Mouse (Mus musculus): ENCODE results near the gene Pcnx. TPM values are rescaled to one million over a fixed set of nuclear protein-coding genes. Genes with fewer than 3 reads are reported as not detected.

The Pcnx gene
- polyA plus RNA-seq, 1 experiment: 39.1 TPM

- Histone ChIP-seq H3K27ac (ENCODE audit: insufficient read depth, low read length) (peak overlapping the region; percentile 85), H3K4me3 (ENCODE audit: insufficient read depth, low read length) (no peak overlapping the region)
- no peak for TF ChIP-seq POLR2A (IDR thresholded peaks at IDR 0.05; ENCODE audit: low read depth, low read length)
- TF ChIP-seq CTCF (IDR thresholded peaks at IDR 0.05; ENCODE audit: borderline replicate concordance, insufficient read depth, low read length): no peak
Measured at GRCm38 (mm10) chr12:81852551-81852950, 7.3 kb upstream of the Pcnx start.

GRCm38 (mm10) chr12:81852977-81853376 lies 6.8 kb upstream of the Pcnx start:
- TF ChIP-seq CTCF (IDR thresholded peaks at IDR 0.05; ENCODE audit: borderline replicate concordance, insufficient read depth, low read length) (no peak), POLR2A (IDR thresholded peaks at IDR 0.05; ENCODE audit: low read depth, low read length) (no peak)
- peak overlapping the region; percentile 85 for H3K27ac ChIP-seq (ENCODE audit: insufficient read depth, low read length)
- no peak overlapping the region for H3K4me3 ChIP-seq (ENCODE audit: insufficient read depth, low read length)
- peaks cover 9% of the 10 kb centered on the region for H3K4me1 ChIP-seq (ENCODE audit: control insufficient read depth, insufficient read depth, low read length)

More at GRCm38 (mm10) chr12:81852551-81852950, 7.3 kb upstream of the Pcnx start:
- peaks cover 6% of the 10 kb centered on the region for H3K4me1 ChIP-seq (ENCODE audit: control insufficient read depth, insufficient read depth, low read length)

DNA sequence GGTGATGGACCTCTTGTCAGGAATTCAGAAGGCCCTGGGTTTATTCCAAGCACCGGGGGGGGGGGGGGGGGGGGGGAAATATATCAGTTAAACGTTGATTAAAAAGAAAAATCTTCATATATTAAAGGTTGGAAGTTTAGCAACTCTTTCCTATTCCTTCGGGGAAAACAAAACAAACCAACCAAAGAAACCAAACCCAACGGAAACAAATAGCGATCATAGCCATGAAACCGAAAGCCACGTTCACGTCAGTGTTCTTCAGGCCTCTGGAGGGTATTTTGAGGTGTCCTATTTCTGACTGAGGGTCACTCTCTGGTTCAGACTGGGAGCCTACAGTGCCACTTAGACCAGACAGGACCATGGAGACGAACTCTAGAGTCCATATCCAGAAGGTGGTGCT lies 6.3 kb upstream of the Pcnx start:
- Histone ChIP-seq H3K27ac (ENCODE audit: insufficient read depth, low read length) (no peak overlapping the region), H3K4me3 (ENCODE audit: insufficient read depth, low read length) (no peak overlapping the region), H3K4me1 (ENCODE audit: control insufficient read depth, insufficient read depth, low read length) (peaks cover 9% of the 10 kb centered on the region)
- TF ChIP-seq POLR2A (IDR thresholded peaks at IDR 0.05; ENCODE audit: low read depth, low read length): no peak
- TF ChIP-seq CTCF (IDR thresholded peaks at IDR 0.05; ENCODE audit: borderline replicate concordance, insufficient read depth, low read length): no peak

- no peak overlapping the region for H3K27ac ChIP-seq (ENCODE audit: insufficient read depth, low read length)
- H3K4me3 ChIP-seq (ENCODE audit: insufficient read depth, low read length): no peak overlapping the region
- peaks cover 9% of the 10 kb centered on the region for H3K4me1 ChIP-seq (ENCODE audit: control insufficient read depth, insufficient read depth, low read length)
- no peak for TF ChIP-seq POLR2A (IDR thresholded peaks at IDR 0.05; ENCODE audit: low read depth, low read length)
- TF ChIP-seq CTCF (IDR thresholded peaks at IDR 0.05; ENCODE audit: borderline replicate concordance, insufficient read depth, low read length): no peak
Measured at GRCm38 (mm10) chr12:81855031-81855430, 4.8 kb upstream of the Pcnx start.

- no peak overlapping the region for H3K4me3 ChIP-seq (ENCODE audit: insufficient read depth, low read length)
- peaks cover 9% of the 10 kb centered on the region for H3K4me1 ChIP-seq (ENCODE audit: control insufficient read depth, insufficient read depth, low read length)
- no peak overlapping the region for H3K27ac ChIP-seq (ENCODE audit: insufficient read depth, low read length)
- TF ChIP-seq POLR2A (IDR thresholded peaks at IDR 0.05; ENCODE audit: low read depth, low read length): no peak
- no peak for TF ChIP-seq CTCF (IDR thresholded peaks at IDR 0.05; ENCODE audit: borderline replicate concordance, insufficient read depth, low read length)
Measured at GRCm38 (mm10) chr12:81856696-81857095, 3.1 kb upstream of the Pcnx start.

DNA sequence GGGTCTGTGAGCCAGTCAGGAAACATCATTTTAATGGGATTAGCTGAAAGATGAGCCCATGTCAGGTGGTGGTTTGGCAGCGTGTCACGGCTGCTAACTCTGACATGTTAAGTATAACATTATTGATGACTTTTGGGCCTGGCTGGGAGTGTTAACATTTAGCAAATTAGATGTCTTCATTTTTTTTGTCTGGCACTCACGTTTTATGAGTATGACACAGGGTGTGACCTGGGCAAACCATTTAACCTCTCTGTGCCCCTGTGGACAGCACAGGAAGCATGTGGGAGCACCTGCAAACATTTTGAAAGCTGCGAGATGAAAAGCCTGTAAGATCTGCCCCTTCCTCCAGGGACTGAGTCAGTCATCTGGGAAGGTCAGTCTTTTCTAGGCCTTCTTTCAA lies 2.6 kb upstream of the Pcnx start:
- H3K27ac ChIP-seq (ENCODE audit: insufficient read depth, low read length): peak overlapping the region; percentile 46
- no peak for TF ChIP-seq POLR2A (IDR thresholded peaks at IDR 0.05; ENCODE audit: low read depth, low read length)
- no peak for TF ChIP-seq CTCF (IDR thresholded peaks at IDR 0.05; ENCODE audit: borderline replicate concordance, insufficient read depth, low read length)
- H3K4me1 ChIP-seq (ENCODE audit: control insufficient read depth, insufficient read depth, low read length): peaks cover 14% of the 10 kb centered on the region
- no peak overlapping the region for H3K4me3 ChIP-seq (ENCODE audit: insufficient read depth, low read length)

- no peak for TF ChIP-seq POLR2A (IDR thresholded peaks at IDR 0.05; ENCODE audit: low read depth, low read length)
- TF ChIP-seq CTCF (IDR thresholded peaks at IDR 0.05; ENCODE audit: borderline replicate concordance, insufficient read depth, low read length): no peak
- Histone ChIP-seq H3K4me3 (ENCODE audit: insufficient read depth, low read length) (no peak overlapping the region), H3K4me1 (ENCODE audit: control insufficient read depth, insufficient read depth, low read length) (peaks cover 19% of the 10 kb centered on the region), H3K27ac (ENCODE audit: insufficient read depth, low read length) (peak overlapping the region; percentile 46)
Measured at GRCm38 (mm10) chr12:81857978-81858569, 1.7 kb upstream of the Pcnx start.

DNA sequence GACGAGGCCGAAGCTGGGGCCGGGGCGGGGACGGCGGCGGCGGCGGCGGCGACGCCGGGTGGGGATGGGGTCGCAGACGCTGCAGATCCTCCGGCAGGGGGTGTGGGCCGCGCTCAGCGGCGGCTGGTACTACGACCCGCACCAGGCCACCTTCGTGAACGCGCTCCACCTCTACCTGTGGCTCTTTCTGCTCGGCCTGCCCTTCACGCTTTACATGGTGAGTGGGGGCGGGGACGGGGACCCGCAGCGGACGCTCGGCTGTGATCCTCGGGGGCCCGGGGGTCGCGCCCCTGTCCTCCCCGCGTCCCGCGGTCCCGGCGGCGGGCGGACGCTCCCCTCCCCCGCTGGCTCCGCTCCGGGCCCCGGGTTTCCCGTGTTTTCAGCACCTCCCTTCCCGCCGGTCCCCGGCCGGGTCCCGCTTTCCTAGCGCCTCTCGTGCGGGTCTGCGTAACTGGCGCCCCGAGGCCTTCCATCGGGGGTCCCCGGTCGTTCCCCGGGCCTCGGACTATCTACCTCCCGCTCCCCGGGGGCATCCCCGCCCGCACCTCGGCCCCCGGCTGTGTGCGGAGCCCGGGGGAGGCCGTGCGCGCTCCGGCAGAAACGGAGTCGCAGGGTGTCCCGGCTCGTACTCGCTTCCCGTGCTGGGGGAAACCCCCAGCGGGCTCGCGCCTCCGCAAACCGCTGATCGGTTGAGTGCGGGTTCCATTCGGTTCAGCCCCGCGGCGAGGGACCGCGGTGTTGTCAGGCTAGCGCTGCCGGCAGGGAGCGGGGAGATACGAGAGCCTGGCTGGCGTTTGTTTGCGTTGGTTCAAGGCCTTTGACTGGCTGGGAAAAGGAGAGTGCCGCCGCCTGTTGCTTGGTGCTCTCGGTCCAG lies 722 bp downstream of the Pcnx start:
- Histone ChIP-seq H3K4me3 (ENCODE audit: insufficient read depth, low read length) (peak overlapping the region; percentile 90), H3K27ac (ENCODE audit: insufficient read depth, low read length) (peak overlapping the region; percentile 21), H3K4me1 (ENCODE audit: control insufficient read depth, insufficient read depth, low read length) (peaks cover 19% of the 10 kb centered on the region)
- TF ChIP-seq POLR2A (IDR thresholded peaks at IDR 0.05; ENCODE audit: low read depth, low read length) (no peak), CTCF (IDR thresholded peaks at IDR 0.05; ENCODE audit: borderline replicate concordance, insufficient read depth, low read length) (no peak)

DNA sequence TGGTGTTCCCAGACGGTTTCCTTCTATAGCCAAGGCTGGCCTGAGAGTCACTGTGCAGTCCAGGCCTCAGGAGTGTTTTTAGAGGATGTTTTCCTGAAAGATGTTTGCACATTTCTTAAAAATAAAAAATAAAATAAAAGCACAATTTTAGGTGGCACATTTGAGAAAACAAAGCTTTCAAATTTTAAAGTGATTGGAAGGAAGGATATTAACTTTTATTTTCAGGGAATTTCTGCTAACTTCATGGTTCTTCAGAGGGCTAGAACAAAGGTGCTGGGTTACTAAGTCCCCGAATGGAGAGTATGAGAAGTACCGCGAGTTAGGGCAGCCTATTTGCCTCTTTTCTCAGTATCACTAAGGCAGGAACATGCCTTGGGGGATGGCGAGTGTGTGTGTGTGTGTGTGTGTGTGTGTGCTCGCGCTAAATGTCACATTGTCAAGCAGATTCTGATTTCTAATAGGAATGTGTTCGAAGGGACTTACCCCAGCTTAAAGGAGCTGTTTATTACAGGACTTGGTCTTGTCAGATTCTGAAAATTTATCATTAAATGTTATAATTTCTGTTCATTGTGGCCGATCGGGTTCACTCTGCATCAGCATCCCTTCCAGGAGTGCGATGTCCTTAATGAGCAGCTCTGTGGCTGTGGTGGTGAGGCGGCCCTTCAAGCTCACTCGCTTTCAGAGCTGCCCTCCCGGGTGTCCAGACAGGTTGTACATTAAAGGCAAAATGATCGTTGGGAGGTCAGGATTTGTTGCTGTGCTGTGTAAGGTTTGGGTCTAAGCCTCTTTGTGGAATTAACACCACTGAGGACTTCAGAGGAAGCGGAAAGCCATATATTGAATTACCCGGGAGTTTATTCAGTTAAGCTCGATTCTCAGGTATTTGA lies 1.6 kb downstream of the Pcnx start:
- Histone ChIP-seq H3K4me1 (ENCODE audit: control insufficient read depth, insufficient read depth, low read length) (peaks cover 19% of the 10 kb centered on the region), H3K4me3 (ENCODE audit: insufficient read depth, low read length) (peak overlapping the region; percentile 90), H3K27ac (ENCODE audit: insufficient read depth, low read length) (peak overlapping the region; percentile 21; the same call in 1 of the 2 replicates)
- TF ChIP-seq CTCF (IDR thresholded peaks at IDR 0.05; ENCODE audit: borderline replicate concordance, insufficient read depth, low read length) (no peak), POLR2A (IDR thresholded peaks at IDR 0.05; ENCODE audit: low read depth, low read length) (no peak)
